Mouse (Mus musculus): ENCODE results near the gene Gadd45b.

Gene Gadd45b

GRCm38 (mm10) chr10:80929299-80930226 lies at the start of gene Gadd45b:
TSS of gene Gadd45b (plus strand) at chr10:80930073.
- peak; percentile 100 for DNase-seq (ENCODE audit: low spot score)

DNA sequence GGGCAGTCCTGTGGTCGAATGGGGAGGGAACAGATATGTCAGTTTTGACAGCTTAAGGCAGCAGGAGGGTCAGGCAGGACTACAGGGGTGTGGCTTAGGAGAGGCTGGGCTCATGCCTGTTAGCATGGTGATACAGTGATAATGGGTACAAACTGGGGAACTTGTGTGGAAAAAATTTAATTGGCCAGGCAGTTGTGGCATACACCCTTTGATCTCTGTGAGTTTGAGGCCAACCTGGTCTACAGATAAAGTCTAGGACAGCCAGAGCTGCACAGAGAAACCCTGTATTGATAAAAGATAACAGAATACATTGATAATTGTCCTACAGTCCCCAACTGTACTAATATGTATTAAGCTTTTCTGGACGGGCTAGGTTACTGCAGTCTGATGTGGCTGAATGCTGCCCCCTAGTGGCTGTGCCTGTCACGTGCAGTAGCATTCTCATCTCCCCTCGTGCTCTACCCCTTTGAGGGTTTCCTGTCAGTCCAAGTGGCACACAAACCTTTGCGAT lies 49.7 kb upstream of the Gadd45b start:
- peak; percentile 54 for DNase-seq (ENCODE audit: low spot score)

GRCm38 (mm10) chr10:80880901-80881300 lies 49.0 kb upstream of the Gadd45b start:
- DNase-seq (ENCODE audit: low spot score) = no peak

DNA sequence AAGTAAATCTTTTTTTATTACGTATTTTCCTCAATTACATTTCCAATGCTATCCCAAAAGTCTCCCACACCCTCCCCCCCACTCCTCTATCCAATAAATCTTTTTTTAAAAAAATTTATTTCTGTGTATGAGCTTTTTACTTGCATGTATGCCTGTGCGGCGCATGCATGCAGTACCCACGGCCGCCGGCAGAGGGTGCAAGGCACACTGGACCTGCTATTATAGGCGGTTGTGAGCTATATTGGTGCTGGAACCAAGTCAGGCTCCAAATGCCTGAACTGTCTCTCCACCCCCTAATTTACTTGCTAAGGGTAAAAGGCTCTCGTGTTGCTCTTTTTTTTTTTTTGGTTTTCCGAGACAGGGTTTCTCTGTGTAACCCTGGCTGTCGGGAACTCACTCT lies 48.6 kb upstream of the Gadd45b start:
- DNase-seq (ENCODE audit: low spot score) = peak; percentile 74

DNA sequence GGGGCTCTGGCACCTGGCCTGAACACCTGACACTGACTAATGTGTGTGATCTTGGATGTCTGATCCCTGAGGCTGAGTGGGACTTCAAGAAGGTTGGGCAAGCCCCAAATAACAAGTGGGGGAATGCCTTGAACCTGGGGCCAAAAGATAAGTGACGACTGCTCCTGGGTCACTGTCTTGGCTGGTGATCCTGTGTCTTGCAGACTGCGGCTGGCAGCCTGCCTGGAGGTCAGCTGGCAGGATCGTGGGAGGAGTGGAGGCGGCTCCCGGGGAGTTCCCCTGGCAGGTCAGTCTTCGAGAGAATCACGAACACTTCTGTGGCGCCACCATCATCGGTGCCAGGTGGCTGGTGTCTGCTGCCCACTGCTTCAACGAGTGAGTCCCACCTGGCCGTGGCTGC lies 42.7 kb upstream of the Gadd45b start:
- peak; percentile 49 for DNase-seq (ENCODE audit: low spot score)

- no peak for DNase-seq (ENCODE audit: low spot score)
Measured at GRCm38 (mm10) chr10:80895100-80895499, 34.8 kb upstream of the Gadd45b start.

- no peak for DNase-seq (ENCODE audit: low spot score)
Measured at GRCm38 (mm10) chr10:80895697-80896096, 34.2 kb upstream of the Gadd45b start.

- DNase-seq (ENCODE audit: low spot score) = no peak
Measured at GRCm38 (mm10) chr10:80896581-80897485, 33.0 kb upstream of the Gadd45b start.

DNA sequence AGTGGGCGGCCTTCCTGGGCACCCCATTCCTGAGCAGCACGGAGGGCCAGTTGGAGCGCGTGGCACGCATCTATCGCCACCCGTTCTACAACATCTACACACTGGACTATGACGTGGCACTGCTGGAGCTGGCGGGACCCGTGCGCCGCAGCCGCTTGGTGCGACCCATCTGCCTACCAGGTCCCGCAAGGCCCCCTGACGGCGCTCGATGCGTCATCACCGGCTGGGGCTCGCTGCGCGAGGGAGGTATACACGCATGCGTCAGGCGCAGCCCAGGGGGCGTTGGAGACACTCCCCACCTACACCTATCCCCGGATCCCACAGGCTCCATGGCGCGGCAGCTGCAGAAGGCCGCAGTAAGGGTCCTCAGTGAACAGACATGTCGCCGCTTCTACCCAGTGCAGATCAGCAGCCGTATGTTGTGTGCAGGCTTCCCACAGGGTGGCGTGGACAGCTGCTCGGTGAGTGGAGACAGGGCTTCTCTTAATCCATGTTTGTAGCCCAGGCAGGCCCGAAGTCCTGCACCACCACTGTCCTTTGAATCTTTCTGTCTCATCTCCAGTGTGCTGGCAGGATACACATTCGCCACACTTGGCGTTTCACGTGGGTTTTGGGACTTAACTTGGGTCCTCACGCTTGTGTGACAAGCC lies 31.9 kb upstream of the Gadd45b start:
- DNase-seq (ENCODE audit: low spot score) = no peak

DNA sequence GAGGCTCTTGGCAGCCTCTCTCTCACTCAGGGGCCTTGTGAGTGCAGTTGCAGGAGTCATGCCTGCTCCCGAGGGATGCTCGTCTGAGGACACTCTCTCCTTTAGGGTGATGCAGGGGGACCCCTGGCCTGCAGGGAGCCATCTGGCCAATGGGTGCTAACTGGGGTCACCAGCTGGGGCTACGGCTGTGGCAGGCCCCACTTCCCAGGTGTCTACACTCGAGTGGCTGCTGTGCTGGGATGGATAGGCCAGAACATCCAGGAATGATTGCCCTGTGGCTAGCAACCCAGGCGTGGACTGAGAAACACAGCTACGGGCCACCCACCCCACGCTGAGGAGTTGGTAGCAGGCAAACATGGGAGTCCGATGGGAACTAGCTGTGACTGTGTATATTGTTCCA lies 30.8 kb upstream of the Gadd45b start:
- no peak for DNase-seq (ENCODE audit: low spot score)

- no peak for DNase-seq (ENCODE audit: low spot score)
Measured at GRCm38 (mm10) chr10:80899591-80900317, 30.1 kb upstream of the Gadd45b start.

- peak; percentile 97 for DNase-seq (ENCODE audit: low spot score)
Measured at GRCm38 (mm10) chr10:80900318-80901247, 29.3 kb upstream of the Gadd45b start, which contains the start of gene Timm13. TSS of gene Timm13 (minus strand) at chr10:80900969.

GRCm38 (mm10) chr10:80901409-80902272 lies 28.2 kb upstream of the Gadd45b start:
- DNase-seq (ENCODE audit: low spot score) = no peak

- DNase-seq (ENCODE audit: low spot score) = no peak
Measured at GRCm38 (mm10) chr10:80902273-80902940, 27.5 kb upstream of the Gadd45b start.

- no peak for DNase-seq (ENCODE audit: low spot score)
Measured at GRCm38 (mm10) chr10:80903282-80903681, 26.6 kb upstream of the Gadd45b start.

- no peak for DNase-seq (ENCODE audit: low spot score)
Measured at GRCm38 (mm10) chr10:80904004-80904693, 25.7 kb upstream of the Gadd45b start.

DNA sequence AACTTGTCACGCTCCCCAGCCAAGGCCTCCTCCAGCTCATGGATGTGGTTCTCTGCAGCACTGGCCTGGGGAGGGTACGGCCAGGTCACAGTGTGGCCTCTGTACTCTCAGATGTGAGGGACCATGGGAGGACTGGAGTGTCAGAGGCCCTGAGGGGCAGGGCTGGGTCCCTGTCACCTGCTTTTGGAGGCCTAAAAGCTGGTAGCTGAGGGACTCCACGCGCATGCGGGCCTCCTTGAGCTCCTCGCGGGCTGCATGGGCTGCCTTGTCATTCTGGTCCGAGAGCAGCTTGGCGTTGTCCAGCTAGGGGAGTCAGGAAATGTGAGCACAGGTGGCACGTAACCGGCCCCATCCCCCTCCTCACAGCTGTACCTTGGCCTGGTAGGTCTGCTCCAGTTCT lies 25.2 kb upstream of the Gadd45b start:
- no peak for DNase-seq (ENCODE audit: low spot score)
